Mouse (Mus musculus) forelimb bud, embryonic 11.5 days (tissue): Measurements from ENCODE around the gene Adh5.
"Not testable (repeated sequence)": the region's sequence is repeated elsewhere in the genome, so short reads cannot be mapped to it uniquely, and the experiment has no call there.

ENCODE experiments used
- DNase-seq: peaks from one replicate; pipeline ENCODE4 v3.0.0-alpha.2; 2012; ENCODE audit warnings: low read depth, low spot score

Gene Adh5

DNA sequence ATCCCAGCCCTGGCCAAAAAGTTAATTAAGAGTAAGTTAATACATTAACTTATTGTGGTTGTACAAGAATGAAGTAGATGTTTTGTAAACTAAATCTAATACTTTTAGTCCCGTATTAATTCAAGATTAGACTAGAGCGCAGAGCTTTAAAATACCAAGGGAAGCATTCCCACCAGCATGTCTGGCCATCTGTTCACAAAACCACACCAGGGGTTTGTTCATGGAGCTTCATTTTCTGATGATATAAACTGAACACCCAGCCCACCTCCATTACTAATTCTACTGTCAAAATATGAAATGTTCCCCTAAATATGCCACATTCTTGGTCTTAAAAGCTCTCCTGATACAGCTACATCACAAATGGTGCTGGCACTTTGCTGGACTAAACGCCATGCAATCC is 15.5 kb downstream of the Adh5 start:
- DNase-seq = no peak

DNA sequence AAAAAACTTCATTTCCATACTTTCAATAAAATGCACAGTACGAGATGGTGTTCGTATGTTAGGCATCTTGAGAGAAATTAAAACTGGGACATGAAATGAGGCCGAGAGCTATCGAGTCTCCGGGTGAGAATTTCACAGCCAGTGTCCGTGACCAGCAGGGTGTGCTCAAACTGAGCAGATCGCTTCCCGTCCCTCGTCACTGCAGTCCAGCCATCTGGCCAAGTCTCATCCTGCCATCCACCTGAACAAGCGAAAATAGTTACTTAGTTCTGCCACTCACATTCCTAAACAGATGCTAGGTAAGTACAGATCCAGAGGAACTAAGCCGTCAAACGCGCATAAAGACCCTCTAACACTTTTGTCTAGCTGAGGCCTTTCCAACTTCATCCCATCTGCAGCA is 17.4 kb downstream of the Adh5 start:
- DNase-seq = no peak

DNA sequence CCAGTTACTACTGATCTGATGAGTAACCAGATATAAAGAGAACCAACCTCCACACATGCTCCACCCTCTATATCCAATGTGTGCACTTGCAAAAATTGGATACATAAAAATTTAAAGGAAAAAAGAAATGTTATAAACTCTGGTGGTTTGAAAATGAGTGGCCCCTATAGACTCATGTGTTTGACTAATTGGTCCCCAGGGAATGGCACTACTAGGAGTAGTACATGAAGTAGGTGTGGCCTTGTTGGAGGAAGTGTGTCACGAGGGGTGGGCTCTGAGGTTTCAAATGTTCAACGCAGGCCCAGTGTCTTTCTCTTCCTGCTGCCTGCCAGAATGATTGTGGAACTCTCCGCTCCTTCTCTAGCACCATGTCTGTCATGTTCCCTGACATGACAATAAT is 18.9 kb downstream of the Adh5 start:
- no peak for DNase-seq

DNA sequence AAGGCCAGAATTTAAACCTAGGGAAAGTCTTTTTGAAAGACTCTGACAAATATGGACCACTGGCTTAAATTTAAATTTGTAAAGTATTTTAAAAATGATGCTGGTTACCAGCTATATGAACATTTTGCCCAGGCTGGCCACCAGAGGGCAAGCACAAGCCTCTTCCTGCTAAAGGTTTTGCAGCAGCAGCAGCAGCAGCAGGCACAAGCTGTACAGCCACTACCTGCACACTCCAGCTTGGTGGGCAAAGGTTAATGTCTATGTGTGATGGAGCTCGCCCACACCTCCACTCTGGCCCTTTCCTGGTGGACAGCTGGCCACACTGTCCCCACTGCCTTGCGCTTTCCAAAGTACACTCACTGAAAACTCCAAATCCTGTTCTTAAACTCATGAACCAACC is 20.2 kb downstream of the Adh5 start:
- DNase-seq = peak; percentile 14

DNA sequence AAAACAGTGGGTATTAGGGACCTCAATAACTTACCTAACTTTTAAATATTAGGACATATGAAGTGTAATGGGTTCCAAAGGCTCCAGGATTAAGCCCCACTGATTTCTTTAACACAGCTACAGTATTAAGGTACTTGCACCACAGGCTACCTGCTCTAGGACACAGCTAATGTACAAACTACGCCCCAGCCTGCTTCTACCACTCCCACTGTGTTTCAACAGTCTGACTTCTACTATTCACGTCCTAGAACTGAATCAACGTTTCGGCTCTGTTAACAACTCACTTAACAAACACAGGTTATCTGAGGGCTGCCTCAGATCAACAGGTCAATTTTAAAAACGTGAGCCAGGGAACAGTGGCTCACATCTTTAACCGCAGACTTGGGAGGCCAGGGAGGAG is 20.9 kb downstream of the Adh5 start:
- DNase-seq = no peak

DNA sequence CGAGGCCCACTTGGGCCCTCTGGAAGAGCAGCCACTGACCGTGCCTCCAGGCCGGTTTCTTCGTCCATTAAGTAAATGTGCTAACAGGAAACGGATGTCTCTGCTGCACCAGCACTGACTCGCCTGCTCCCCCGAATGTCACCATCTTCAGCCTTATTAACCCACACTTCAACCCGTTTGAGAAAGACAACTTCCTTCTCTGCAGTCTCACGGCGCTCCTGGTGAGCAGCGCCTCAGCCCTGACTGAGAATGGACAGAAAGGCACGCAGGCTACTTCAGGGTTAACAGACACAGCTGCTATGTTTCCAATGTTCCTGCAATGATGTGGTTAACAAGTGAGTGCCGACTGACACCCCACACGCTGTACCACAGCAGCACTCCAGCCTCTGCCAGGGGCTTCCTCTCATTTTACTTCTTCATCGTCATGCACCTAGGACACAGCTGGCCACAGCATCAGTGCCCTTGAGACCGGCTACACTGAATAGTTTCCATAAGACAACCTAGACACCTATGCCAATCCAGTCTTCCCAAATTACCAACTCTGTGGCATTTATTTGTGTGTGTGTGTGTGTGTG is 21.8 kb downstream of the Adh5 start:
- no peak for DNase-seq

DNA sequence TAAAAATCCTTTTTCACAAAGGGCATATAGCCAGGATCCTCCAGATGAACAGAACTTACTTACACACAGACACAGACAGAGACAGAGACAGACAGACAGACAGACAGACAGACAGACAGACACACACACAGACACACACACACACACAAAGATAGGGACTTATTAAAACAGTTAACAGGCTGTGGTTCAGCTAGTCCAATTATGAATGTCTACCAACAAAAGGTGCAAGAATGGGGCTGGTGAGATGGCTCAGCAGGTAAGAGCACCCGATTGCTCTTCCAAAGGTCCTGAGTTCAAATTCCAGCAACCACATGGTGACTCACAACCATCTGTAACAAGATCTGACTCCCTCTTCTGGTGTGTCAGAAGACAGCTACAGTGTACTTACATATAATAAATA is 23.8 kb downstream of the Adh5 start:
- DNase-seq = not testable (repeated sequence)

DNA sequence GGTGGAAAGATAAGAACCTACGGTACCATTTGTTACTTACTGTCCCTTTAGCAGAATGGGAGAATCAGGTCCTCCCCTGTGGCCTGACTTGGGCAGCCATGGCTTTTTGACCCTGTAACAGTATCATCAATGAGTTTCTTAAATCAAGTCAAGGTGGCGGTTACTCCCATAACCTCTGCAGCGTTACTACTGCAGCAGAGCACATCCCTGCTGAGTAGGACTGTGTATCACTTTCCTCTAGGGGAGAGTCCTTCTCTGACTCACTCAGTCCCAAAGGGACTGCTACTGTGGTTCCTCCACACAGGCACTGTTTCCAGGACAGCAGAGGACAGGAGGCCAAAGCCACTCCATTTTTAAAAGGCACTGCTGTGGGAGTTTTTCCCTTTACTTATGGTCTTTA is 28.2 kb downstream of the Adh5 start:
- no peak for DNase-seq

DNA sequence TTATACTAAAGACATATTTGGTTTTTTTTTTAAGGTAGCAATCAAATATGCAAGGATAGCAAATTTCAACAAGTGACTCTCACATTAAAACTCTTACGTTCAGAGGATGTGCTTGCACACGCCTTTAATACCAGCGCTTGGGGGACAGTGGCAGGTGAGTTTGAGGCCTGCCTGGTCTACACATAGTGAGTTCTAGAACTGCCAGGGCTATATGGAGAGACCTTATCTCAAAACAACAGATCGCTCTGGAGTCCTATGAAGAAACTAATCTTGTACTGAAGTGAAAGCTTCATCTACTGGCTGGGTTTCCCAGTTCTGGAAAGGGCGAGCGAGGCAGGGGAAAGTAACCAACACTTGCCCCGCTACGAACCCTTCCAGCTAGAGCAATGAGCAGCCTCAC is 36.6 kb downstream of the Adh5 start:
- DNase-seq = no peak

DNA sequence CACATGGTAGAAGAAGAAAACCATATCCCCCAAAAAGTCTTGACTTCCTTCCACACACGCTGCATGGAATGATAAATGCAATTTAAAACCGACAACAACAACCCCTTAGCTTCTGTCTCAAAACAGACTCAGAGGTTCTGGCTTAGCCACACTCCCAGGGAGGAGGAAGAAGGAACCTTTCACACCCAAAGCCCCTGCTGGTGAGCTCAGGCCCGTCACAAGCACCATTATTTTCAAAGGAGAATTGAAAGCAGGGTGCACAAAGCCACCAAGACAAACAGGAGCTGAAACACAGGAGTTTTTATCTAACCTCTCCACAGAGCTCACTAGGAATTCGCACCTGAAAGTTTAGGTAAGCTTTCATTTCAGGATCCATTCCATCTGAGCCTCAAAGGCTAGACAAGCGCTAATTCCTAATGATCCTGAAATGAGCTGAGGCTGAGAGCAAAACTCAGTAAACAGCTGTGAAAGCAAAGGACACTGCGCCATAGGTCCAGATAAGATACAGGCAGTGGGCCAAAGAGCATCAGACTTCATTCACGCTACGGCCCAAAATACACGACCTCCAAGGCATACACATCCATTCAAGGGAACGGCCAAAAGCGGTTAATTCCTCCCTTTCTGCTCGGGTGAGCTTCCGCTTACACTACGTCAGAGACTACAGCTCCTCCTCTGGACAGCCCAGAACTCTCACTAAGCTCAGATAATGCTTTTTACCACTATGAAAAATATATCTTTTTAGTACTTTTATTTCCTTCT is 38.8 kb downstream of the Adh5 start:
- no peak for DNase-seq

DNA sequence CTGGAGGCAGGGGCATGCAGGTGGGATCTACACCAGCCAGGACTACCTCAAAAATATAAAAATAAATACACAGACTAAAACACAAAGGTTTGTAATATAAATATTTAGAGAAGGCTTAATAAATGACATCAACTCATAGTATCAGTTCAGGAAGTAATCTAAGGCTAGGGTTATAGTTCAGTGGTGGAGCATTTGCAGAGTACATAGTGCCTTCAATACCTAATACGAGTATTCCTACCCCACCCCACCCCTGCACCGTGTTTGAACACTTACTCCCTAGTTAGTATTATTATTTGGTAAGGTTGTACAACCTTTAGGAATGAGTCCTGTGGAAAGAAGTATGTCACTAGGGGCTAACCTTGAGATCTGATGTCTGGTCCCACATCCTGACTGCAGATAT is 40.3 kb downstream of the Adh5 start:
- no peak for DNase-seq

DNA sequence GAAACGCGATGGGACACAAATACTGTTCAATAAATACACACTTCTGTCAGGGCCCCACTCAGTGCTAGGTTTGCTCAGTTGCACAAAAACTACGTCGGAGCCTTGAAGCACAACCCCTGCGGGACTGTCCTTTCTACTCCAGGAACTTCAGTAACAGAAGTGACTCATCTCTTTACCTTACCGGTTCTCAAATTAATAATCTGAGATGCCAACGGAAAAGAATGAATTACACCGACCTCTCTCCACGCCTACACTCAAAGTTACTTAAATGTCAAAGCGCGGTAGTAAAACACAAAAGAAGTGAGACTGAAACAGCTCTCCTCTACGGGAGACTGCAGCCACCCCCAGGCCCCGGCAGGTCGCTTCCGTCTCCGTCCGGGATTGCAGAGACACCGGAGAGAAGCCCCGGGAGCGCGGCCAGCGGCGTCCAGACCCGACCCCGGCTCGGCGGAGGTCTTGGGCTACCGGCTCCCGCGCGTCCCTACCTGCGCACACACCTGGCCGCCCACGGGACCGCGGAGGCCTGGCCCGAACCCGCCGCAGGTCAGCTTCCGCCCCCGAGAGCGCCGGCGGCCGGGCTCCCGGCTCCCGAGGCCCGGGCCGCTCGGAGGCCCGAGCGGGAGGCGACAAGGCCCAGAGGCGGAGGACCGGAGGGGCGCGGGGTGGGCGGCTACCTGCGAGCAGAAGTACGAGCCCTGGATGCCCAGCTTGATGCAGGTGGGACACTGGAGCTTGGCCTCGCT is 45.9 kb downstream of the Adh5 start:
- DNase-seq = no peak

DNA sequence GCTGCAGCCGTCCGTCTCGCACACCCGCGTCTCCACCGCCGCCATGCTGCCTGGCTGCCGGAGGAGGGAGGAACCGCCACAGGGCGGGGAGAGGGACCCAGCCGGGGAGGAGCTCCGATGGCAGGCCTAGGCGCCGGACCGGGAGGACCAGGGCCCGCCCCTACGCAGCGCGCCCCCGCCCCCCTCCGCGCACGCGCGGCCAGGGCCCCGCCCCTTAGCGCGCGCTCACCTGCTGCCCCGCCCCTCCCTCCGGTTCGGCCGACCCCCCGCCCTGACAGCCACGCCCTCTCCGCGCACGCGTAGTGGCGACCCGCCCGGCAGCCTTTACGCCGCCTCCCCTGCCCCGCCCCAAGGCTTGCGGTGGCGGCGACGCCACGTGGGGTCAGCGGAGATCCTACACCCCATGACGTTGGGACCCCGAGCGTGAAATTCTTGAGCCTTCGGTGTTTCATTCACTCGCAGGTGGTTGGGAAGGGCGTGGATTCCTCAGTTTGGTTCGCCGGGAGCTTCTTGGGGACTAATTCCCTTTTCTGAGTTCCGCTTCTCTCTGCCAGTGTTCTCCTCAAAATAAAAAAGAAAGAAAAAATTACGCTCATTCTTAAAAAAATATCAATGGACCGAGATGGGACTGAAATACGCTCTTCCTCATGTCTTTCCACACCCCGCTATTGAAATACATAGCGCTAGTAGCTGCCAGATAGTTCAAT is 46.6 kb downstream of the Adh5 start, which contains the start of gene Metap1:
Gene Metap1 (minus strand): TSS at position 189 of the 707 bp plus-strand sequence.
- DNase-seq = peak; percentile 90

DNA sequence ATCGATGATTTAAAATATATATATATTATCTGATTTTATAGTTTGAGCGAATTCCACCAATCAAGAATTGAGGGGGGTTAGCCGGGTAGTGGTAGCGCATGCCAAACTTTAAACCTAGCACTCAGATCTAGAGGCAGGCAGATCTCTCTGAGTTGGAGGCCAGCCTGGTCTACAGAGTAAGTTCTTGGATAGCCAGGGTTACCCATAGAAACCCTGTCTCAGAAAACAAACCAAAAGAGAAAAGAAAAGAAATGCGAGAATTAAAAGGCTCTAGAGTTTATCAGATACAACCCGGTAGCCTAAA is 47.1 kb downstream of the Adh5 start:
- DNase-seq = no peak

DNA sequence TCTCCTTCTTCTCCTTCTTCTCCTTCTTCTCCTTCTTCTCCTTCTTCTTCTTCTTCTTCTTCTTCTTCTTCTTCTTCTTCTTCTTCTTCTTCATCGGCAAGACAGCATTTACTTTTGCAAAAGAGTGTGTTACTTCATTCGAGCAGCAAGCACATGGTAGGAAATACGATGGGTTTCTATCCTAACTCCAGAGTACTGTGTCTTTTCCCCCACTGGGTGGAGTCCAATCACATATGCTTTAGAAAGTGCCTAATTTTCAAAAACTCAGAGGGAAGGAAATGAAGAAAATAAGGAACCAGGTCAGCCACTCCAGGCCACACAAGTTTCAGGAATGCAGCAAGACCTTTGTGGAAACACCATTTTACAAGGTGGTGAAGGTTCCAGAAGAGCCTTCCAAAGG is 50.8 kb downstream of the Adh5 start:
- no peak for DNase-seq

DNA sequence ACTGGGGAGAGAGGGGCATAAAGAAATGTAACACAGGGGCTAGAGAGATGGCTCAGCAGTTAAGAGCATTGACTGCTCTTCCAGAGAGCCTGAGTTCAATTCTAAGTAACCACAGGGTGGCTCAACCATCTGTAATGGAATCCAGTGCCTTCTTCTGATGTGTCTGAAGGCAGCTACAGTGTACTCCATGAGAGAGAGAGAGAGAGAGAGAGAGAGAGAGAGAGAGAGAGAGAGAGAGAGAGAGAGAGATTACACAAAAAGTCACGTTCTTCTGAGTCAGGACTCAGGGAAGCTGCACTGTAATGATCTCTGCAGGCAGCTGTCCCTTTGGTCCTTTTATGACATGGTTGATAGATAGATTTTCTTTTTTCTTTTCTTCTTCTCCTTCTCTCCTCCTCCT is 51.7 kb downstream of the Adh5 start:
- DNase-seq = no peak

DNA sequence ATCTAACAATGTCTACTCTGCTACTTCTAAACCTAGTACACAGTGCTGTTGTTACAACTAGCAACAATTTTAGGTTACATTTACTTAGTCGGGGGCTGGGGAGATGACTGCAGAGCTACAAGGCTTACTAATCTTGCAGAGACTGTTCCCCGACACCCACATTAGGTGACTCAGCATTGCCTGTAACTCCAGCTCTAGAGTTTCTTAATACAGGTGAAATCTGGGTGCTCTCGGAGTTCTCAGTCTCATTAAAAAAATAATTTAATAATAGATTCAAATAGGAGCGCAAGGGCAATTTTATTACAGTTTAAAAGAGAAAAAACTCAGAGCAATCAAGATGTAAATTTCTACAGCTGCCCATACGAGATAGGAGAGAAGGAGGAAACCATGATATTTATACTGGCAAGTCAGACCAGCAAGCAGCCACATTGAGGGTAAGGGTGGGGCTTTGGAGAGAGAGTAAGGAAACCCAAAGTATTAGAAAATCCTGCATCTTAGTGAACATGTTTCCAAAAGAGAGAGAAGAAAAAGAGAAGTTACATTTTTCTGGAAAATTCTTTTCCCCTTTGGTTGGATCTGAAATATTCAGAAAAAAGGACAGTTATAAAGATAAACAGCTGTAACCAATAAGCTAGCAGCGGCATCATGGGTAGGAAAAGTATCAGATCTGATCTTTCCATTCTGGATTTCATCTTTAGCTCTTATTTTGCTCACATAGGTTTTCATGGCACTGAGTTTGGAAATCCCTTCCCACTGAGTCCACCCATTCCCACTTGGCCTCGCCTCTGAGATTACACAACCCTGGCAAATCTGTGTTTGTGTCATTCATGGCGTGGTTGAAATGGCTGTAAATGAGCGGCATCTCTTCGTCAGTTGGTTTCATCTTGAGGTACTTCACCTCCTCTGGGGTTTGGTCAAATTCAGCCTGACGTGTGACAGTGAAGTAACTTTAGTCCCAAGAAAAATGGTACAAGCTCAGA is 52.6 kb downstream of the Adh5 start:
- no peak for DNase-seq

DNA sequence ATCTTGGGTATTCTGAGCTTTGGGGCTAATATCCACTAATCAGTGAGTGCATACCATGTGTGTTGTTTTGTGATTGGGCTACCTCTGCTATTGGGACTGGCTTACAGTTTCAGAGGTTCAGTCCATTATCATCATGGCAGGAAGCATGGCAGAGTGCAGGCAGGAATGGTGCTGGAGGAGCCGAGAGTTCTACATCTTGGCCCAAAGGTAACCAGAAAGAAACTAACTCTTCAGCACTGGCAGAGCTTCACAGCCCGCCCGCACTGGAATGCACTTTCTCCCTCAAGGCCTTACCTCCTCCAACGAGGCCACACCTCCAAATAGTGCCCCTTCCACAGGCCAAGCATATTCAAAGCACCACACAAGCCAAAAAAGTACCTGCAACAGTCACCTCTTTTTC is 55.8 kb downstream of the Adh5 start:
- no peak for DNase-seq

DNA sequence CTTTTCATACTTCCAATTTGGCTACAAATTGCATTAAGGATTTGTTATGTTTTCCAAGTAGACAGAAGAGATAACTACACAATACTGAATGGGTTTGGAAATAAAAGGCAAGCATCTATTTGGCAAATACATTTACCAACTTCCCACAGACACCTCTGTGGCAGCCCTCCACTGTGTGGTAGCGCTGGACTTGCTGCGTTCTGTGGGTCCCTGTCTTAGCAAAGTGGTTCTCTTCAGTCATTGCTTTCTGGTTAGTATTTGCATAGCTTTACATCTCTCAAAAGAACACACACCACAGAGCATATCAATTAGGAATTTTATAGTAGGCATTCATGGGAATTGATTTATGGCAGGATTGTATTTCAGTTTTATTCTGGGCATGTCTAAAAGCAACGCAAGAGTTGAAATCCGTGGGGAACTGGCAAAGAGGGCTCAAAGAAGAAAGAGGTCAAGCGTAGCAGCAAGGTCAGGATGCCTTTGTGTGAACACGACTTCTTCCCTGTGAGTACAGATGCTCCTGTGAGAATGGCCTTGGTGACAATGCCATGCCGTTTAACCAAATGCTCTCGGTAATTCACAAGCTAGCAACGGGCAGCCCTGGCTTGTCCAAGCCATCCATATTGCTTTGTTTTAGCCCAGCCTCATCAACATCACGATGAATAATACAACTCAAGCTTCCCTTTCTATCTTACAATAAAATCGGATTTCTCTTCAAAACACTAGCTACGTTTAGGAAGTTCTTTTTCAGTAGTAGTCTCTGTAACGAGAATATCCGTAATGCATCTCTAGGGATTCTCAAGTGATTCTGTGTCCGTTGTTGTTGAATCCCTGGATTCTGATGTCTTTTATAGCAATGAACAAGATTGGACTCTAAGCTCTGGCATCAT is 57.2 kb downstream of the Adh5 start:
- no peak for DNase-seq

DNA sequence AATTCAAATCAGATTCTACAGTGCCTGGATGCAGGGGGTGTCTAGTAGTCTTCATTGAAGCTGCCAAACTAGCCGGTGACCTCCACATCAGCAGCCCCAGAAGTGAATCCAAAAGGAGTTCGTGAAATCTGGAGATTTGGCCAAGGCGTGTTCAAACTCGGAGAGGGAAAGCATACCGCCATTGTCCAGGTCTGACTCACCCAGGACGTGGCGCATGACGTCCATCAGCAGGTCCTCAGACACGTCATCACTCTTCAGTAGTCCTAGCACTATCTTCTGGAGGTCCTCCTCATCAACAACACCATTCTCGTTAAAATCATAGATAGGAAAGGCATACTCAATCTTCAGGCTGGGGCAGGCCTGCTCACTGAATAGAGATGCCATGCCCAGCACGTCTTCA is 60.9 kb downstream of the Adh5 start:
- DNase-seq = no peak
